19 mouse cellular contexts compared by ENCODE assay signal in genomic region chr7:130432141-130432540, GRCm38 (mm10).
A peak's percentile ranks its signal among the peaks of the same experiment; 100 is the strongest.
DNase-seq lines count a peak whose midpoint lies in the region; ATAC-seq and TF ChIP-seq lines count a peak whose summit lies in the region.
"Had no signal": no experiment of that assay in that cellular context is flagged by ENCODE, and none has a peak within 500 bp of the region (broad histone marks: within the 10 kb centered on the region; RNA-seq: fewer than 3 reads in every experiment).

No protein-coding gene starts in this region.

- in situ Hi-C loops in Patski (cut with MboI; ENCODE audit: low pct_unique_long_range_greater_than_20kb), result no loop called here

- H3K79me2 ChIP-seq in liver, adult 2 months (ENCODE audit: control insufficient read depth, insufficient read depth, low read length), result no peaks in the 10 kb centered on the region; the same call in 1 of the 2 replicates

- H3K9ac ChIP-seq in liver, adult 2 months (ENCODE audit: low read depth, low read length), result no peak overlapping the region
- H3K9ac ChIP-seq: embryonic facial prominence, embryonic 13.5 days; forebrain, postnatal 0 days; heart, embryonic 15.5 days; hindbrain, embryonic 14.5 days; intestine, embryonic 15.5 days; lung, embryonic 14.5 days had no signal

- no peak for TF ChIP-seq POLR2A in liver, adult 2 months (IDR thresholded peaks at IDR 0.05; ENCODE audit: extremely low read depth, insufficient read depth, low read length)
- TF ChIP-seq POLR2A in cerebellum, adult 2 months (IDR thresholded peaks at IDR 0.05; ENCODE audit: borderline replicate concordance, insufficient read depth, low read length), result no peak

- peak; percentile 12 for DNase-seq in gastrocnemius, adult 18-20 months (ENCODE audit: low spot score)
- DNase-seq in gastrocnemius, adult 8-10 months (ENCODE audit: low spot score in 2 of 2), result no peak
- peak; percentile 48 for DNase-seq in liver, adult 2 months (ENCODE audit: extremely low read depth, low read depth, low spot score)
- DNase-seq in liver, result no peak
- DNase-seq in Patski (ENCODE audit: low read depth, low spot score), result peak; percentile 4
- DNase-seq in lung, postnatal 14 days, result peak; percentile 25
- DNase-seq in layer of hippocampus, adult 2 months (ENCODE audit: low spot score in 2 of 2), result no peak
- DNase-seq in cerebellum, adult 2 months, result no peak
- DNase-seq: cerebellum, adult 18-20 months; forebrain, postnatal 0 days; gastrocnemius, postnatal 10 days; lung, embryonic 14.5 days; right cerebral cortex, adult 18-20 months had no signal

- no peaks in the 10 kb centered on the region for H3K27me3 ChIP-seq in liver, adult 2 months (ENCODE audit: control insufficient read depth, insufficient read depth, low read length)
- no peaks in the 10 kb centered on the region for H3K27me3 ChIP-seq in Patski
- no peaks in the 10 kb centered on the region for H3K27me3 ChIP-seq in cerebellum, adult 2 months (ENCODE audit: control insufficient read depth, insufficient read depth, low read length)
- H3K27me3 ChIP-seq: embryonic facial prominence, embryonic 13.5 days; heart, embryonic 15.5 days; intestine, embryonic 15.5 days; megakaryocyte, embryonic 14.5 days had no signal

- no peak overlapping the region for H3K27ac ChIP-seq in liver, adult 2 months (replicated peaks; ENCODE audit: insufficient read depth, low read depth, low read length)
- no peak overlapping the region for H3K27ac ChIP-seq in layer of hippocampus, adult 2 months
- no peak overlapping the region for H3K27ac ChIP-seq in cerebellum, adult 2 months (ENCODE audit: insufficient read depth, low read length)
- H3K27ac ChIP-seq: embryonic facial prominence, embryonic 13.5 days; heart, embryonic 15.5 days; hindbrain, embryonic 14.5 days; intestine, embryonic 15.5 days had no signal

- no peak for TF ChIP-seq CTCF in liver, adult 2 months (IDR thresholded peaks at IDR 0.05; ENCODE audit: low read depth, low read length)
- TF ChIP-seq CTCF in Patski (IDR thresholded peaks at IDR 0.05), result no peak
- TF ChIP-seq CTCF in layer of hippocampus, adult 2 months (conservative IDR thresholded peaks at IDR 0.05), result no peak
- no peak for TF ChIP-seq CTCF in cerebellum, adult 2 months (IDR thresholded peaks at IDR 0.05; ENCODE audit: borderline replicate concordance, insufficient read depth, low read depth, low read length)

- 62% methylated on average over 2 of the region's 2 CpGs for WGBS in liver, adult 2 months
- 96% methylated on average over 2 of the region's 2 CpGs for WGBS in cerebellum, adult 2 months

- no peak for ATAC-seq in Patski
- ATAC-seq: activated CD4-positive, CD25-positive, alpha-beta regulatory T cell, adult 4 months; forebrain, postnatal 0 days; intestine, embryonic 15.5 days had no signal

- H3K4me3 ChIP-seq in liver, adult 2 months (ENCODE audit: insufficient read depth, low read depth, low read length), result no peak overlapping the region
- no peak overlapping the region for H3K4me3 ChIP-seq in layer of hippocampus, adult 2 months
- no peak overlapping the region for H3K4me3 ChIP-seq in cerebellum, adult 2 months (replicated peaks; ENCODE audit: insufficient read depth, low read depth, low read length)
- H3K4me3 ChIP-seq: embryonic facial prominence, embryonic 13.5 days; heart, embryonic 15.5 days; intestine, embryonic 15.5 days; megakaryocyte, embryonic 14.5 days had no signal

- POLR2A ChIA-PET in Patski (lab: Charles Lee), result no interaction called here

- H3K36me3 ChIP-seq in liver, adult 2 months (ENCODE audit: control insufficient read depth, insufficient read depth, low read length), result no peaks in the 10 kb centered on the region
- H3K36me3 ChIP-seq: embryonic facial prominence, embryonic 13.5 days; heart, embryonic 15.5 days; intestine, embryonic 15.5 days had no signal

- CTCF ChIA-PET in Patski (lab: Charles Lee), result no interaction called here

- peaks cover 5% of the 10 kb centered on the region; the same call in 1 of the 2 replicates for H3K4me1 ChIP-seq in liver, adult 2 months (ENCODE audit: control insufficient read depth, insufficient read depth, low read length)
- H3K4me1 ChIP-seq in cerebellum, adult 2 months (ENCODE audit: control insufficient read depth, insufficient read depth, low read length), result no peaks in the 10 kb centered on the region
- H3K4me1 ChIP-seq: heart, embryonic 15.5 days; intestine, embryonic 15.5 days had no signal

Comparison
In these comparisons a context has a peak if more than half of its experiments do, and no peak if none do; other contexts are left out.
1. DNase-seq: peak in gastrocnemius, adult 18-20 months (single experiment), liver, adult 2 months (single experiment), Patski (single experiment) and lung, postnatal 14 days (single experiment); none in gastrocnemius, adult 8-10 months (0 of 2), liver (single experiment), layer of hippocampus, adult 2 months (0 of 2) and cerebellum, adult 2 months (0 of 2).